Mouse (Mus musculus): ENCODE measurements around the gene Corin. TPM values are rescaled to one million over a fixed set of nuclear protein-coding genes. Genes with fewer than 3 reads are reported as not detected.

The Corin gene
- total RNA-seq, 2 experiments from 2014 or later: 0.16 TPM; not detected in 1

Other genes with a start within 250 kb of the Corin start
- gene Nfxl1, start 55.2 kb upstream of the Corin start, total RNA-seq (2021): 10 to 100 TPM; 11.9 to 13.5 TPM
- not detected for gene Zar1, start 76.8 kb upstream of the Corin start, total RNA-seq (2021)
- gene Gm5868, start 83.1 kb upstream of the Corin start, total RNA-seq (2021): 1 to 10 TPM in 1 of 2 experiments, under 1 TPM in 1; 0.83 to 2.0 TPM
- not detected for gene Cnga1, start 139.8 kb upstream of the Corin start, total RNA-seq (2021)
- gene Nipal1, start 143.3 kb upstream of the Corin start, total RNA-seq (2021): 1 to 10 TPM in 1 of 2 experiments, under 1 TPM in 1; 0.64 to 3.7 TPM
- under 1 TPM in 1 of 2 experiments, not detected in 1; 0.29 TPM for gene Txk, start 248.3 kb upstream of the Corin start, total RNA-seq (2021)

All from adrenal gland, adult 18-20 months (tissue).